ENCODE assay signal across 22 mouse cellular contexts in the genomic region with DNA sequence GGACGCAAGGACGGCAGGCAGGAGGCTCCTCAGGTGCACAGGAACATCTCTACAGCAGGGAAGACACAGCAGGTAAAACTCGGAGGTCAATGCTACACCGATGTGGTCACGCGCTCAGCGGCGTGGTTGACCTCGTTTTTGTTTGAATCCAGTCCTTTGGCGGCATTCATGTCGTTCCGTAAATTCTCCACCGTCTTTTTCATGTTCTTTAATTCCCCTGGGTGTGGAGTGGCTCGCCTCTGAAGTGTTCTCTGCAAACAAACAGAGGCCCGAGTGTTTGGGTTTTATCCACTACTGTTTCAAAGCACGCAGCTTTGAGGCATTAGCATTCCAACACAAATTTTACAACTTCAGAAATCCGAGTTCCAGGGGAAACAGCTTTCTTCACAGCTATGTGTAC.
DNase-seq lines count a peak whose midpoint lies in the region; ATAC-seq and TF ChIP-seq lines count a peak whose summit lies in the region.
"Had no signal": no experiment of that assay in that cellular context is flagged by ENCODE, and none has a peak within 500 bp of the region (broad histone marks: within the 10 kb centered on the region; RNA-seq: fewer than 3 reads in every experiment).

No protein-coding gene starts in this region.

- ATAC-seq in lung, postnatal 0 days, result peak; percentile 77
- no peak for ATAC-seq in CD4-positive, CD25-positive, alpha-beta regulatory T cell, adult 4 months
- ATAC-seq: activated CD4-positive, CD25-positive, alpha-beta regulatory T cell, adult 4 months; forebrain, embryonic 14.5 days; forebrain, postnatal 0 days; hindbrain, embryonic 16.5 days had no signal

- peaks cover 3% of the 10 kb centered on the region for H3K9me3 ChIP-seq in CH12.LX (replicated peaks; ENCODE audit: low read length)
- H3K9me3 ChIP-seq in lung, postnatal 0 days (ENCODE audit: low read length), result no peaks in the 10 kb centered on the region
- H3K9me3 ChIP-seq in forebrain, embryonic 10.5 days, result no peaks in the 10 kb centered on the region
- H3K9me3 ChIP-seq: hindbrain, embryonic 13.5 days had no signal

- peaks cover 8% of the 10 kb centered on the region for H3K4me1 ChIP-seq in lung, adult 2 months (ENCODE audit: control insufficient read depth, insufficient read depth, low read length)
- peaks cover 38 to 89% of the 10 kb centered on the region in 2 experiments for H3K4me1 ChIP-seq in CH12.LX (ENCODE audit: control insufficient read depth in 1 of 2, insufficient read depth in 2 of 2)
- peaks cover 12% of the 10 kb centered on the region; the same call in 1 of the 2 replicates for H3K4me1 ChIP-seq in lung, postnatal 0 days (ENCODE audit: insufficient read depth, low read depth, low read length)
- peaks cover 33% of the 10 kb centered on the region for H3K4me1 ChIP-seq in forebrain, embryonic 10.5 days

- H3K36me3 ChIP-seq in CH12.LX (replicated peaks in 1 of 2; ENCODE audit: control insufficient read depth in 1 of 2, insufficient read depth in 1 of 2, low read length in 1 of 2), result peaks cover 9 to 17% of the 10 kb centered on the region in 2 experiments
- H3K36me3 ChIP-seq in lung, postnatal 0 days (ENCODE audit: insufficient read depth, low read length), result no peaks in the 10 kb centered on the region
- peaks cover 64% of the 10 kb centered on the region for H3K36me3 ChIP-seq in forebrain, embryonic 10.5 days (replicated peaks)

- dilution Hi-C loops in CH12.LX (cut with MboI; ENCODE audit: extremely low pct_ligation_motif_present, extremely low pct_unique_long_range_greater_than_20kb, low sequenced_read_pairs), result no loop called here

- 0 out of 2 replicates have a peak, but pooled peaks cover 2% of the 10 kb centered on the region for H3K79me2 ChIP-seq in CH12.LX (replicated peaks; ENCODE audit: control insufficient read depth, extremely low read depth, insufficient read depth, poor library complexity, severe bottlenecking)

- no peak for TF ChIP-seq POLR2A in lung, adult 2 months (IDR thresholded peaks at IDR 0.05; ENCODE audit: borderline replicate concordance, extremely low read depth, low read depth, low read length)
- TF ChIP-seq POLR2A in CH12.LX (IDR thresholded peaks at IDR 0.05; ENCODE audit: low read depth, low read length), result no peak

- TF ChIP-seq EP300 in CH12.LX (IDR thresholded peaks at IDR 0.05; ENCODE audit: low read length), result no peak
- TF ChIP-seq EP300 in lung, postnatal 0 days (IDR thresholded peaks at IDR 0.05), result peak; percentile 96

- H3K4me3 ChIP-seq in lung, adult 2 months (replicated peaks; ENCODE audit: extremely low read depth, low read depth, low read length), result no peak overlapping the region
- H3K4me3 ChIP-seq in CH12.LX (replicated peaks in 1 of 3; ENCODE audit: low read depth in 2 of 3, low read length in 2 of 3, poor library complexity in 1 of 3), result peak overlapping the region in 1 of 3 experiments; percentile 20
- no peak overlapping the region for H3K4me3 ChIP-seq in lung, postnatal 0 days (ENCODE audit: low read depth, low read length)
- H3K4me3 ChIP-seq in forebrain, embryonic 10.5 days, result no peak overlapping the region
- H3K4me3 ChIP-seq: gastrocnemius, adult 2 months; hindbrain, embryonic 13.5 days had no signal

- H3K27ac ChIP-seq in CH12.LX (ENCODE audit: insufficient read depth, low read depth), result peak overlapping the region; percentile 78
- H3K27ac ChIP-seq in lung, postnatal 0 days (ENCODE audit: low read length), result no peak overlapping the region
- no peak overlapping the region for H3K27ac ChIP-seq in forebrain, embryonic 10.5 days
- H3K27ac ChIP-seq: gastrocnemius, adult 2 months; hindbrain, embryonic 13.5 days had no signal

- in situ Hi-C loops in CH12.LX (cut with MboI; ENCODE audit: low pct_ligation_motif_present, low pct_unique_long_range_greater_than_20kb, low sequenced_read_pairs), result no loop called here

- peak overlapping the region; percentile 33; the same call in 1 of the 2 replicates for H3K4me2 ChIP-seq in CH12.LX (ENCODE audit: insufficient read depth, low read depth, poor library complexity, severe bottlenecking)
- no peak overlapping the region for H3K4me2 ChIP-seq in lung, postnatal 0 days (replicated peaks; ENCODE audit: low read depth, low read length)
- H3K4me2 ChIP-seq: heart, embryonic 11.5 days; hindbrain, embryonic 13.5 days had no signal

- DNase-seq in lung, adult 18-20 months, result peak; percentile 53 to 56
- no peak for DNase-seq in lung, adult 2 months
- DNase-seq in CH12.LX (ENCODE audit: extremely low read depth), result no peak
- peak; percentile 68 for DNase-seq in lung, postnatal 0 days (ENCODE audit: low spot score)
- peak; percentile 51 for DNase-seq in lung, postnatal 25 days (ENCODE audit: low spot score)
- DNase-seq in forebrain, embryonic 10.5 days (ENCODE audit: extremely low spot score, low spot score), result no peak
- DNase-seq in cerebellum, adult 9-11 months, result no peak
- DNase-seq: adrenal gland, adult 8-10 months; adrenal gland, postnatal 25 days; cerebellum, adult 11-12 months; cerebellum, adult 8-10 months; cerebellum, postnatal 14 days; forebrain, postnatal 0 days; gastrocnemius, adult 2 months; gastrocnemius, postnatal 14 days; heart, adult 11 months had no signal

- 63% methylated on average over 17 of the region's 17 CpGs for WGBS in lung, adult 2 months
- WGBS in lung, postnatal 0 days, result 66% methylated on average over 17 of the region's 17 CpGs
- WGBS in forebrain, embryonic 10.5 days, result 88% methylated on average over 17 of the region's 17 CpGs

- H3K27me3 ChIP-seq in CH12.LX (replicated peaks), result no peaks in the 10 kb centered on the region
- H3K27me3 ChIP-seq in lung, postnatal 0 days (replicated peaks; ENCODE audit: insufficient read depth, low read length), result no peaks in the 10 kb centered on the region
- no peaks in the 10 kb centered on the region for H3K27me3 ChIP-seq in forebrain, embryonic 10.5 days (ENCODE audit: poor library complexity, severe bottlenecking)
- H3K27me3 ChIP-seq: hindbrain, embryonic 13.5 days had no signal

- no peak for TF ChIP-seq RAD21 in CH12.LX (IDR thresholded peaks at IDR 0.05; ENCODE audit: low read depth, low read length)

- TF ChIP-seq CTCF in lung, adult 2 months (IDR thresholded peaks at IDR 0.05; ENCODE audit: insufficient read depth, low read length), result no peak
- no peak for TF ChIP-seq CTCF in CH12.LX (conservative IDR thresholded peaks at IDR 0.05 in 1 of 2, IDR thresholded peaks at IDR 0.05 in 1 of 2; ENCODE audit: low read depth in 2 of 2, low read length in 2 of 2)
- no peak for TF ChIP-seq CTCF in lung, postnatal 0 days (IDR thresholded peaks at IDR 0.05)

- no peak overlapping the region for H3K9ac ChIP-seq in CH12.LX (ENCODE audit: insufficient read depth, low read depth)
- H3K9ac ChIP-seq in lung, postnatal 0 days (replicated peaks; ENCODE audit: low read depth), result no peak overlapping the region
- H3K9ac ChIP-seq: forebrain, postnatal 0 days; hindbrain, embryonic 13.5 days had no signal

TF ChIP-seq in CH12.LX, 34 proteins besides CTCF, POLR2A, EP300 and RAD21:
- no peak for TF ChIP-seq RCOR1 (conservative IDR thresholded peaks at IDR 0.05; ENCODE audit: low read depth, low read length)
- TF ChIP-seq PAX5 (IDR thresholded peaks at IDR 0.05; ENCODE audit: low read length), result no peak
- no peak for TF ChIP-seq BHLHE40 (IDR thresholded peaks at IDR 0.05; ENCODE audit: low read depth, low read length)
- TF ChIP-seq ZMIZ1 (IDR thresholded peaks at IDR 0.05; ENCODE audit: low read depth, low read length), result no peak
- no peak for TF ChIP-seq ZNF384 (IDR thresholded peaks at IDR 0.05; ENCODE audit: low read depth, low read length)
- TF ChIP-seq TCF12 (IDR thresholded peaks at IDR 0.05; ENCODE audit: low read depth, low read length), result no peak
- TF ChIP-seq USF2 (conservative IDR thresholded peaks at IDR 0.05; ENCODE audit: low read depth, low read length), result no peak
- no peak for TF ChIP-seq MXI1 (IDR thresholded peaks at IDR 0.05; ENCODE audit: low read depth, low read length)
- no peak for TF ChIP-seq ELF1 (IDR thresholded peaks at IDR 0.05; ENCODE audit: low read depth, low read length)
- no peak for TF ChIP-seq JUND (conservative IDR thresholded peaks at IDR 0.05; ENCODE audit: low read depth, low read length)
- TF ChIP-seq USF1 (IDR thresholded peaks at IDR 0.05; ENCODE audit: low read depth, low read length), result no peak
- TF ChIP-seq E2F4 (IDR thresholded peaks at IDR 0.05; ENCODE audit: insufficient replicate concordance, low read depth, low read length), result no peak
- TF ChIP-seq UBTF (IDR thresholded peaks at IDR 0.05; ENCODE audit: low read depth, low read length), result no peak
- no peak for TF ChIP-seq NRF1 (IDR thresholded peaks at IDR 0.05; ENCODE audit: low read depth, low read length)
- no peak for TF ChIP-seq CHD2 (IDR thresholded peaks at IDR 0.05; ENCODE audit: low read length)
- TF ChIP-seq MYC (IDR thresholded peaks at IDR 0.05; ENCODE audit: low read depth, low read length), result no peak
- TF ChIP-seq CHD1 (IDR thresholded peaks at IDR 0.05; ENCODE audit: low read depth, low read length), result no peak
- TF ChIP-seq GABPA (IDR thresholded peaks at IDR 0.05; ENCODE audit: insufficient replicate concordance, low read depth, low read length), result no peak
- no peak for TF ChIP-seq SIN3A (IDR thresholded peaks at IDR 0.05; ENCODE audit: low read length)
- TF ChIP-seq MEF2A (IDR thresholded peaks at IDR 0.05; ENCODE audit: borderline replicate concordance, low read depth, low read length), result no peak

Comparison
In these comparisons a context has a peak if more than half of its experiments do, and no peak if none do; other contexts are left out.
1. DNase-seq: peak in lung, adult 18-20 months (2 of 2), lung, postnatal 0 days (single experiment) and lung, postnatal 25 days (single experiment); none in lung, adult 2 months (single experiment), CH12.LX (single experiment), forebrain, embryonic 10.5 days (single experiment) and cerebellum, adult 9-11 months (single experiment).